Mouse (Mus musculus): ENCODE data around the gene Cnrip1.

Cnrip1 gene

DNA sequence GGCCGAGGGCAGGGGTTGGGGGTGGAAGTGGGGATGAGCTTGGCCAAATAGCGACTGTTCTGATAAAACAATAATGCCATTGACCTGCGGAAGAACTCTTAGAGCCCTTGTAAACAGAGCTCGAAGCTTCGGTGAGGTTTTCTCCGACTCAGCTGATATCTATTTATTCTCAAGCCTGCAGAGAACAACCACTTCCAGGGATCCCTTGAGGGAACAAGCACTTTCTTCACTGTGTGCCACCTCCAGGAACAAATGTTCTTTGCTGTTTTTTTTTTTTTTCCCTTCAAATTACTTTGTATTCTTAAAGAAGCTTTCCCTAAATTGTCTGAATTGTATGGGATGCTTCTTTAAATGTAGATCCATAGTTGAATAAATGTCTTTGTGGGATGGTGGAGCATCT lies 56.0 kb downstream of the Cnrip1 start:
- DNase-seq (ENCODE audit: low spot score in 2 of 2) = peak in 1 of 2 experiments; percentile 20

DNA sequence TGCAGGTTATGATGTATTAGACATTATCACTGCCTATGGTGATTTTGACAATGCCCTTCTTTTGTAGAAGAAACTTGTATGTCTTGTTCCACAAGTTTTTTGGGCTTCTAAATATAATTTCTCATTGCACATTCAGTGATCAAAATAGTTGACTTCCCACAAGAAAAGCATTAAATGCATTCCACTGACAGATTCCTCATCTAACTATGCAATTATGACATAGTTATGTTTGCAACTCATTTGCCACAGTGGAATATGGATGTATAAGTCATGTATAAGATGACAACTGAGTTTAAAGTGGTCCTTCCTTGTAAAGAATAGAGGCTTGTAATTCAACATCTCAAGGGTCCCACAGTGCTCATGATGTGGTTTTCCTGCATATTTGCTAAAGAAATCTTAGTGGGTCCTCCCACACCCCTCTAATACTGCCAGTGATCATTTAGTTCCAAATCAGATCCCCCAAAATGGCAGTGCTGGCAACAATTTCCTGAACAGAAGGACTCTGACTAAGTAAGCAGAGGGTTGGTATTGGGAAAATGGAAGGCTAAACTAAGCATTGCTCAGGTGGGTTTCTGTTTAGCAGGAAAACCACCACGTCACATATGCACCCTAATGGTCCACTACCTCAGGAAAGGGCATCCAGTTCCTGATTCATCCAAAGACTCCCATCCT lies 61.2 kb downstream of the Cnrip1 start:
- DNase-seq (ENCODE audit: low spot score in 2 of 2) = no peak

DNA sequence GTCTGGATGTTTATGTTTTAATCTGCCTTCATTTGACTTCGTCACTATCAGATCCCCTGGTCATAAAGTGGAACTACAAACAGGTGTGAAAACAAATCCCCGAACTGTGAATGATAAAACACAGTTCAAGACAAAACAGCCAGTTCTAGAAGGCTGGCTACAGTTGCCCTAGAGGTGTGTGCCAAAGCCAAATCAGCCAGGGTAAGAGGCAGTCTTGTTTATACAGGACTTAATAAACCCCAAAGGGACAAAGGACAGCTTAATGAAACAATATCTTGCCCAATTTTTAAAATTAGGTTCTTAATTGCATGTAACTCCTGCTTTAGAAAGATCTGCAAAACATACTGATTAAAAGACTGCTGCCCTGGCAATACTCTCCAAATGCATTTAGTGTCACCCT lies 75.0 kb downstream of the Cnrip1 start:
- DNase-seq (ENCODE audit: low spot score in 2 of 2) = no peak
